Mouse (Mus musculus): ENCODE measurements around the gene Ccdc7a. TPM values are rescaled to one million over a fixed set of nuclear protein-coding genes. Genes with fewer than 3 reads are reported as not detected.
"Not testable (repeated sequence)": the region's sequence is repeated elsewhere in the genome, so short reads cannot be mapped to it uniquely, and the experiment has no call there.

The Ccdc7a gene
- polyA plus RNA-seq (2014; fragmentation: Nextera tagmentation; extraction: Ambion mirVana), result not detected in 2 replicates

- WGBS, result 88% methylated on average over 2 of the region's 11 CpGs
- H3K4me3 ChIP-seq (ENCODE audit: low read depth, low read length); H3K27me3 ChIP-seq (replicated peaks; ENCODE audit: control insufficient read depth, insufficient read depth, low read length); ATAC-seq (ENCODE audit: low read depth); H3K4me2 ChIP-seq (ENCODE audit: low read depth, low read length); H3K27ac ChIP-seq (replicated peaks; ENCODE audit: low read depth, low read length); H3K9ac ChIP-seq (ENCODE audit: low read depth, low read length); H3K36me3 ChIP-seq (ENCODE audit: control insufficient read depth, insufficient read depth, low read length); DNase-seq (ENCODE audit: low spot score); H3K4me1 ChIP-seq (ENCODE audit: control insufficient read depth, insufficient read depth, low read length); H3K9me3 ChIP-seq (ENCODE audit: control insufficient read depth, low read length): not testable (repeated sequence)
Measured at GRCm38 (mm10) chr8:129065417-129065816, at the start of gene Ccdc7a. Gene Ccdc7a (minus strand): TSS chr8:129065517.

- not testable (repeated sequence) for H3K9me3 ChIP-seq (ENCODE audit: control insufficient read depth, low read length); H3K27me3 ChIP-seq (replicated peaks; ENCODE audit: control insufficient read depth, insufficient read depth, low read length); DNase-seq (ENCODE audit: low spot score); H3K9ac ChIP-seq (ENCODE audit: low read depth, low read length); ATAC-seq (ENCODE audit: low read depth); H3K4me2 ChIP-seq (ENCODE audit: low read depth, low read length); H3K27ac ChIP-seq (replicated peaks; ENCODE audit: low read depth, low read length); H3K36me3 ChIP-seq (ENCODE audit: control insufficient read depth, insufficient read depth, low read length); H3K4me1 ChIP-seq (ENCODE audit: control insufficient read depth, insufficient read depth, low read length); H3K4me3 ChIP-seq (ENCODE audit: low read depth, low read length)
- 80% methylated on average over 1 of the region's 10 CpGs for WGBS
Measured at GRCm38 (mm10) chr8:129066834-129067233, 1.5 kb upstream of the Ccdc7a start, which contains the start of gene Ccdc7b. Gene Ccdc7b (plus strand): TSS chr8:129067134.

DNA sequence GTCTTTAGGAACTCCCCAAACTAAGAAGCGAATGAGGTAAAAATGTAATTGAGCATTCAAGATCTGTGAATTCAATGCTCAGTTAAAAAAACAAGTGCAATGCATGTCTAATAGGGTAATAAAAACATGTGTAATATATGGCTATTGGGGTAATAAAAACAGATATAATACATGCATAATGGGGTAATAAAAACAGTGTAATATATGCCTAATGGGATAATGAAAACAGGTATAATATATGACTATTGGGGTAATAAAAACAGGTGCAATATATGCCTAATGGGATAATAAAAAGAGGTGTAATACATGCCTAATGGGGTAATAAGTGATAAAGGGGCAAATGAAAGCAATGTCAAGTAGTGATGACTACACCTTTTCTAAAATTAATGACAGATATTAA lies 73.9 kb downstream of the Ccdc7a start:
- Histone ChIP-seq H3K4me1 (ENCODE audit: control insufficient read depth, insufficient read depth, low read length) (no peaks in the 10 kb centered on the region), H3K4me2 (ENCODE audit: low read depth, low read length) (no peak overlapping the region), H3K36me3 (ENCODE audit: control insufficient read depth, insufficient read depth, low read length) (no peaks in the 10 kb centered on the region), H3K9ac (ENCODE audit: low read depth, low read length) (no peak overlapping the region), H3K27ac (replicated peaks; ENCODE audit: low read depth, low read length) (no peak overlapping the region), H3K4me3 (ENCODE audit: low read depth, low read length) (no peak overlapping the region), H3K27me3 (replicated peaks; ENCODE audit: control insufficient read depth, insufficient read depth, low read length) (no peaks in the 10 kb centered on the region), H3K9me3 (ENCODE audit: control insufficient read depth, low read length) (no peaks in the 10 kb centered on the region)
- 90% methylated on average over 1 of the region's 1 CpGs for WGBS
- DNase-seq (ENCODE audit: low spot score), result no peak
- ATAC-seq (ENCODE audit: low read depth), result no peak

DNA sequence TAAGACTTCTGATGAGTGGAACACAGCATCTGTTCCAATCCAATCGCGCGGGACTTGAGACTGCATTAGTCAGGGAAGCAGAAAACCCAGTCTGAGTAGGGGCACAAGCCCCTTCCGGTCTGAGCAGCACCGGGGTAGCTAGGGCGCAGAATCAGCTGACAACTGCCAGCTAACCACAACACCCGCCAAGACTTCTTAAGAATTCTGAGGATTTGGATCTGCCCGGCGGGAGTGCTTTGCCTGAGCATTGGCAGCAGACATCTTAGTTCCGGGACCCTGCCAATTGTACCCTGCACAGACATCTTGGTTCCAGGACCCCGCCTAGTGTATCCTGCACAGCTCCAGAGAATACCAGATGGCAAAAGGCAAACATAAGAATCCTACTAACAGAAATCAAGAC lies 116.4 kb downstream of the Ccdc7a start:
- 82% methylated on average over 11 of the region's 11 CpGs for WGBS
- ATAC-seq (ENCODE audit: low read depth); H3K4me1 ChIP-seq (ENCODE audit: control insufficient read depth, insufficient read depth, low read length); H3K9me3 ChIP-seq (ENCODE audit: control insufficient read depth, low read length); H3K36me3 ChIP-seq (ENCODE audit: control insufficient read depth, insufficient read depth, low read length); H3K9ac ChIP-seq (ENCODE audit: low read depth, low read length); H3K4me3 ChIP-seq (ENCODE audit: low read depth, low read length); H3K4me2 ChIP-seq (ENCODE audit: low read depth, low read length); H3K27ac ChIP-seq (replicated peaks; ENCODE audit: low read depth, low read length); DNase-seq (ENCODE audit: low spot score); H3K27me3 ChIP-seq (replicated peaks; ENCODE audit: control insufficient read depth, insufficient read depth, low read length): not testable (repeated sequence)

DNA sequence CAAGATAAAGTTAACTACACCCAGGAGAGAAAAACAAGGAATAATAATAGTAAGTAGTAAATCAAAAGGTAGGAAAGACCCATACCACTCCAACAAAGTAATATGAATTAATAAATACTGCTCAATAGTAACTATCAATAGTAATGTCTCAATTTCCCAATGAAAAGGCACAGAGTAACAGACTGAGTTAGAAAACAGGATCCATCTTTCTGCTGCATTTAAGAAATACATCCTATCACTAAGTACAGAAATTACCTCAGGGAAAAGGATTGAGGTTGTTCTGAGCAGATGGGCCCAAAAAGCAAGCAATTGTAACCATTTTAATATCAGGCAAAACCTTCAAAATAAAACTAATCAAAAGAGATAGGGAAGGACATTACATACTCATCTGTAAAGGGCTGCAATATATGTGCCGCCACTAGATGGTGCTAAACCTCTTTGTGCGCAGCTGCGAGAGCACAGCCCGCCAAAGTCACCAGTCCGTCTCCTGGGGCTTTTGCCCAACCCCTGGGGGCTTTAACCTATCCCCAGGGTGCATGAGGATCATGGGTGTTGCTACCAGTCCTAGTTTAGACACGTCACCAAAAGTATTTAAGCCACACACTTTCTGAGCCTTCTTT lies 124.2 kb downstream of the Ccdc7a start:
- not testable (repeated sequence) for H3K4me3 ChIP-seq (ENCODE audit: low read depth, low read length); H3K27me3 ChIP-seq (replicated peaks; ENCODE audit: control insufficient read depth, insufficient read depth, low read length); H3K9me3 ChIP-seq (ENCODE audit: control insufficient read depth, low read length); H3K9ac ChIP-seq (ENCODE audit: low read depth, low read length); H3K27ac ChIP-seq (replicated peaks; ENCODE audit: low read depth, low read length); H3K36me3 ChIP-seq (ENCODE audit: control insufficient read depth, insufficient read depth, low read length); H3K4me2 ChIP-seq (ENCODE audit: low read depth, low read length); DNase-seq (ENCODE audit: low spot score); ATAC-seq (ENCODE audit: low read depth); H3K4me1 ChIP-seq (ENCODE audit: control insufficient read depth, insufficient read depth, low read length)
- 6% methylated on average over 6 of the region's 6 CpGs for WGBS

DNA sequence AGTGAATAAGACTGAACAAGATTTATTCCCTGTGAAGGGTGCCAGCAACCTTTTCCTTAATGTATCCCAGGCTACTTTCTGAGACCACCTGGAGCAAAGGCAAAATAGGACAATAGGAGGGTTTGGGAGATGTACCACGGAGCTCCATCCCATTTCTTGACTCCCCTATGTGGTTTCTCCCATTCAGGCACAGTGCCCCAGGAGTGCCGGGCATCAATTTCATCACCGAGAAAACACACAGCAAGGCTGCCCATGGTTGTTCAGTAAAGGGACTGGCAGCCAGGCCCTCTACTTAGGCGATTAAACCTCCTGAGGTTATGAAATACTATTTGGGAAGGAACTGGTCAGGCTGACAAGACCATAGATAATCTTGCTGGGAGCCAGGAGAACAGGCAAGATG lies 131.9 kb downstream of the Ccdc7a start:
- DNase-seq (ENCODE audit: low spot score) (no peak), ATAC-seq (ENCODE audit: low read depth) (no peak)
- Histone ChIP-seq H3K4me1 (ENCODE audit: control insufficient read depth, insufficient read depth, low read length) (no peaks in the 10 kb centered on the region), H3K27me3 (replicated peaks; ENCODE audit: control insufficient read depth, insufficient read depth, low read length) (no peaks in the 10 kb centered on the region), H3K36me3 (ENCODE audit: control insufficient read depth, insufficient read depth, low read length) (no peaks in the 10 kb centered on the region), H3K9me3 (ENCODE audit: control insufficient read depth, low read length) (no peaks in the 10 kb centered on the region), H3K27ac (replicated peaks; ENCODE audit: low read depth, low read length) (no peak overlapping the region), H3K9ac (ENCODE audit: low read depth, low read length) (no peak overlapping the region), H3K4me2 (ENCODE audit: low read depth, low read length) (no peak overlapping the region), H3K4me3 (ENCODE audit: low read depth, low read length) (no peak overlapping the region)
- WGBS, result 63% methylated on average over 4 of the region's 4 CpGs

- WGBS, result 46% methylated on average over 3 of the region's 3 CpGs
- H3K4me1 ChIP-seq (ENCODE audit: control insufficient read depth, insufficient read depth, low read length), result no peaks in the 10 kb centered on the region
- DNase-seq (ENCODE audit: low spot score), result peak; percentile 24
Measured at GRCm38 (mm10) chr8:128882719-128883118, 182.6 kb downstream of the Ccdc7a start.

GRCm38 (mm10) chr8:128843749-128844148 lies 221.6 kb downstream of the Ccdc7a start:
- no peak overlapping the region for H3K4me3 ChIP-seq (ENCODE audit: low read depth, low read length)
- H3K4me2 ChIP-seq (ENCODE audit: low read depth, low read length), result no peak overlapping the region
- H3K9me3 ChIP-seq (ENCODE audit: control insufficient read depth, low read length), result no peaks in the 10 kb centered on the region
- ATAC-seq (ENCODE audit: low read depth) (no peak), DNase-seq (ENCODE audit: low spot score) (no peak)
- no peaks in the 10 kb centered on the region for H3K27me3 ChIP-seq (replicated peaks; ENCODE audit: control insufficient read depth, insufficient read depth, low read length)
- no peaks in the 10 kb centered on the region for H3K36me3 ChIP-seq (ENCODE audit: control insufficient read depth, insufficient read depth, low read length)
- no peak overlapping the region for H3K27ac ChIP-seq (replicated peaks; ENCODE audit: low read depth, low read length)
- WGBS, result 60% methylated on average over 5 of the region's 5 CpGs
- H3K9ac ChIP-seq (ENCODE audit: low read depth, low read length), result no peak overlapping the region
- no peaks in the 10 kb centered on the region for H3K4me1 ChIP-seq (ENCODE audit: control insufficient read depth, insufficient read depth, low read length)

More at GRCm38 (mm10) chr8:128882719-128883118, 182.6 kb downstream of the Ccdc7a start:
- Histone ChIP-seq H3K9ac (ENCODE audit: low read depth, low read length) (no peak overlapping the region), H3K4me3 (ENCODE audit: low read depth, low read length) (no peak overlapping the region), H3K9me3 (ENCODE audit: control insufficient read depth, low read length) (no peaks in the 10 kb centered on the region), H3K36me3 (ENCODE audit: control insufficient read depth, insufficient read depth, low read length) (no peaks in the 10 kb centered on the region), H3K27ac (replicated peaks; ENCODE audit: low read depth, low read length) (no peak overlapping the region), H3K27me3 (replicated peaks; ENCODE audit: control insufficient read depth, insufficient read depth, low read length) (no peaks in the 10 kb centered on the region), H3K4me2 (ENCODE audit: low read depth, low read length) (no peak overlapping the region)
- no peak for ATAC-seq (ENCODE audit: low read depth)

- Histone ChIP-seq H3K4me2 (ENCODE audit: low read depth, low read length) (no peak overlapping the region), H3K27ac (replicated peaks; ENCODE audit: low read depth, low read length) (no peak overlapping the region), H3K9me3 (ENCODE audit: control insufficient read depth, low read length) (no peaks in the 10 kb centered on the region), H3K27me3 (replicated peaks; ENCODE audit: control insufficient read depth, insufficient read depth, low read length) (no peaks in the 10 kb centered on the region), H3K9ac (ENCODE audit: low read depth, low read length) (no peak overlapping the region), H3K36me3 (ENCODE audit: control insufficient read depth, insufficient read depth, low read length) (no peaks in the 10 kb centered on the region), H3K4me1 (ENCODE audit: control insufficient read depth, insufficient read depth, low read length) (no peaks in the 10 kb centered on the region), H3K4me3 (ENCODE audit: low read depth, low read length) (no peak overlapping the region)
- 75% methylated on average over 4 of the region's 4 CpGs for WGBS
- no peak for ATAC-seq (ENCODE audit: low read depth)
- DNase-seq (ENCODE audit: low spot score), result no peak
Measured at GRCm38 (mm10) chr8:128812521-128812920, 252.8 kb downstream of the Ccdc7a start.

All from embryonic facial prominence, embryonic 14.5 days (tissue).